Mouse (Mus musculus) intestine, embryonic 14.5 days (tissue): Measurements from ENCODE around the gene Abr. TPM values are rescaled to one million over a fixed set of nuclear protein-coding genes. Genes with fewer than 3 reads are reported as not detected.
A peak's percentile ranks its signal among the peaks of the same experiment; 100 is the strongest.

ENCODE experiments used
- ATAC-seq: fragments of 200-750 bp; cut with Nextera tagmentation; replicated peaks from 2 replicates; pipeline ENCODE4 v1.8.0; 2017; ENCODE audit warnings: low read depth, moderate number of reproducible peaks, moderate TSS enrichment, moderate library complexity; ENCODE audit not compliant: low FRiP score, low TSS enrichment
- DNase-seq: peaks from one replicate; pipeline ENCODE4 v3.0.0-alpha.2; 2018; ENCODE audit warnings: low spot score
- H3K27ac ChIP-seq: fragments of 300-500 bp; sonication (generic); 2 replicates; pipeline ENCODE4 v1.5.1; 2014; ENCODE audit warnings: low read depth, mild to moderate bottlenecking, control low read depth
- H3K27me3 ChIP-seq: fragments of 300-500 bp; sonication (generic); replicated peaks from 2 replicates; pipeline ENCODE4 v1.6.1; 2014; ENCODE audit warnings: low read length, control low read depth; ENCODE audit not compliant: control insufficient read depth, insufficient read depth
- H3K36me3 ChIP-seq: fragments of 300-500 bp; sonication (generic); 2 replicates; pipeline ENCODE4 v1.6.1; 2014; ENCODE audit warnings: low read length, control low read depth; ENCODE audit not compliant: control insufficient read depth, insufficient read depth
- H3K4me1 ChIP-seq: fragments of 300-500 bp; sonication (generic); replicated peaks from 2 replicates; pipeline ENCODE4 v1.6.1; 2014; ENCODE audit warnings: low read length, control low read depth, mixed read lengths; ENCODE audit not compliant: control insufficient read depth, insufficient read depth
- H3K4me2 ChIP-seq: fragments of 300-500 bp; sonication (generic); 2 replicates; pipeline ENCODE4 v1.6.1; 2014; ENCODE audit warnings: low read length
- H3K4me3 ChIP-seq: fragments of 300-500 bp; sonication (generic); 2 replicates; pipeline ENCODE4 v1.5.1; 2014; ENCODE audit warnings: low read depth, low read length, control low read depth, mixed read lengths
- H3K9ac ChIP-seq: fragments of 300-500 bp; sonication (generic); 2 replicates; pipeline ENCODE4 v1.6.1; 2014; ENCODE audit warnings: mild to moderate bottlenecking, low read length
- H3K9me3 ChIP-seq: fragments of 300-500 bp; sonication (generic); 2 replicates; pipeline ENCODE4 v1.6.1; 2016; ENCODE audit warnings: low read length, control low read depth; ENCODE audit not compliant: control insufficient read depth
- WGBS: fragments of 180-500 bp; shearing (Covaris S2); extraction: QIAGEN DNeasy Blood & Tissue Kit; methylation state at CpG from one replicate; pipeline ENCODE4 v1.1.7; 2014; 5-methylcytosine and 5-hydroxymethylcytosine counted together
- polyA plus RNA-seq: library from polyadenylated mRNA; unstranded; fragments of >200 nt; fragmentation: Nextera tagmentation; extraction: Ambion mirVana; gene quantifications from 2 replicates; pipeline ENCODE4 v1.2.1, GENCODE M21; 2014

Gene Abr
- polyA plus RNA-seq, 1 experiment from 2014 or later = 44.3 TPM

GRCm38 (mm10) chr11:76398312-76398797 lies 223.8 kb downstream of the Abr start:
- no peaks in the 10 kb centered on the region for H3K27me3 ChIP-seq
- DNase-seq (peak; percentile 88), ATAC-seq (peak; percentile 70)
- H3K4me3 ChIP-seq = peak overlapping the region; percentile 53
- H3K36me3 ChIP-seq = no peaks in the 10 kb centered on the region
- H3K4me2 ChIP-seq = peak overlapping the region; percentile 82
- H3K4me1 ChIP-seq = peaks cover 13% of the 10 kb centered on the region
- no peaks in the 10 kb centered on the region for H3K9me3 ChIP-seq
- H3K27ac ChIP-seq = peak overlapping the region; percentile 91
- peak overlapping the region; percentile 86 for H3K9ac ChIP-seq
- WGBS = under 1% methylated on average over 33 of the region's 33 CpGs

GRCm38 (mm10) chr11:76397650-76398311 lies 224.3 kb downstream of the Abr start:
- Histone ChIP-seq H3K4me1 (peaks cover 13% of the 10 kb centered on the region), H3K27me3 (no peaks in the 10 kb centered on the region), H3K4me2 (peak overlapping the region; percentile 82), H3K9me3 (no peaks in the 10 kb centered on the region), H3K4me3 (peak overlapping the region; percentile 53), H3K27ac (peak overlapping the region; percentile 91; the same call in 1 of the 2 replicates), H3K36me3 (no peaks in the 10 kb centered on the region), H3K9ac (peak overlapping the region; percentile 86)
- DNase-seq (peak; percentile 80), ATAC-seq (peak; percentile 29)
- WGBS = under 1% methylated on average over 26 of the region's 26 CpGs

DNA sequence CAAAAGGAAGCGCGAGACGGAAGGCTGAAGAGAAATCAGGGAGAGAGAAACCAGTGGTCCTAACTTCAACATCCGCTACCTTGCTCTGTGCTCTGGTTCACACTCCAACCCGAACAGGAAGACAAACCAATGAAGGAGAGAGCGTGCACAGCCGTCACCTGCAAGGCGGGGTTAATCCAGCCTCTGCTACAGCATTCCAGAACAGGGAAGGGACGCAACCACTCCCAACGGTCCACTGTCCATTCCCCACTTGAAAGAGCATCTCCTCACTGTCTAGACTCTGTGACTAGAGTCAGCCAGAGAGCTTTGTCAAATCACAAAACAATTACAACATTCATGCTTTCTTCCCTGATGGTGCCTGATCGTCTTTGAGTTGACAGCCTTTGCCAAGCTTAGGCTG lies 229.1 kb downstream of the Abr start:
- no peak for DNase-seq
- Histone ChIP-seq H3K36me3 (no peaks in the 10 kb centered on the region), H3K4me3 (no peak overlapping the region), H3K4me1 (peaks cover 18% of the 10 kb centered on the region), H3K9ac (no peak overlapping the region), H3K27me3 (no peaks in the 10 kb centered on the region), H3K4me2 (no peak overlapping the region), H3K27ac (no peak overlapping the region), H3K9me3 (no peaks in the 10 kb centered on the region)
- 80% methylated on average over 11 of the region's 11 CpGs for WGBS
- ATAC-seq = no peak

GRCm38 (mm10) chr11:76392532-76392931 lies 229.6 kb downstream of the Abr start:
- no peaks in the 10 kb centered on the region for H3K9me3 ChIP-seq
- DNase-seq (no peak), ATAC-seq (no peak)
- no peak overlapping the region for H3K4me3 ChIP-seq
- H3K4me1 ChIP-seq = peaks cover 20% of the 10 kb centered on the region
- no peak overlapping the region for H3K9ac ChIP-seq
- no peak overlapping the region for H3K27ac ChIP-seq
- H3K36me3 ChIP-seq = no peaks in the 10 kb centered on the region
- 91% methylated on average over 7 of the region's 7 CpGs for WGBS
- no peaks in the 10 kb centered on the region for H3K27me3 ChIP-seq
- no peak overlapping the region for H3K4me2 ChIP-seq

DNA sequence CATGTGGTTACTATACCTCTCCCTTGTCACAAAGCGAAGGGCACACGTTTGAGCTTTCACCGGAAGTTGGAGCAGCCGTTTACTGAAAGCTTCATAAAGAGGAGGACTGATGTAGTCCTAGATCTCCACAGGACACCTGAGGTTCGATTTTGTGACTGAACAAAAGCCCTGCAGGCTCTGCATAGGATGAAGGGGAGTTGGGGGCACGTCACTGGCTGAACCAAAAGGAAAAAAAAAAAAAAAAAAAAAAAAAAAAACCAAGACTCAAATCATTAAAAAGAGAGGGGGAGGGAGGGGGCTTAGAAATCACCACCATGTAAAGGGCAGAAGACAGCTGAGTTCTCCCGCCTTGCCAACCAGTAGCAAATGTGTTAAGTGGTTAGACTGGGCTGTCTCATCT lies 233.4 kb downstream of the Abr start:
- no peak overlapping the region for H3K9ac ChIP-seq
- 38% methylated on average over 7 of the region's 7 CpGs for WGBS
- H3K4me3 ChIP-seq = no peak overlapping the region
- H3K9me3 ChIP-seq = no peaks in the 10 kb centered on the region
- no peak overlapping the region for H3K27ac ChIP-seq
- no peak for ATAC-seq
- no peaks in the 10 kb centered on the region for H3K27me3 ChIP-seq
- H3K4me2 ChIP-seq = peak overlapping the region; percentile 22; the same call in 1 of the 2 replicates
- no peaks in the 10 kb centered on the region for H3K36me3 ChIP-seq
- H3K4me1 ChIP-seq = peaks cover 16% of the 10 kb centered on the region
- no peak for DNase-seq

GRCm38 (mm10) chr11:76387097-76387496 lies 235.0 kb downstream of the Abr start:
- Histone ChIP-seq H3K4me1 (peaks cover 23% of the 10 kb centered on the region), H3K4me3 (no peak overlapping the region), H3K9ac (no peak overlapping the region), H3K9me3 (no peaks in the 10 kb centered on the region), H3K27ac (no peak overlapping the region), H3K27me3 (no peaks in the 10 kb centered on the region), H3K4me2 (no peak overlapping the region), H3K36me3 (no peaks in the 10 kb centered on the region)
- DNase-seq = no peak
- 90% methylated on average over 1 of the region's 1 CpGs for WGBS
- no peak for ATAC-seq

- Histone ChIP-seq H3K9me3 (no peaks in the 10 kb centered on the region), H3K27ac (no peak overlapping the region), H3K9ac (no peak overlapping the region), H3K4me3 (no peak overlapping the region), H3K4me1 (peaks cover 23% of the 10 kb centered on the region), H3K4me2 (no peak overlapping the region), H3K27me3 (no peaks in the 10 kb centered on the region), H3K36me3 (no peaks in the 10 kb centered on the region)
- ATAC-seq (no peak), DNase-seq (no peak)
- 53% methylated on average over 3 of the region's 3 CpGs for WGBS
These were observed 236.4 kb downstream of the Abr start for GRCm38 (mm10) chr11:76385746-76386145.

- Histone ChIP-seq H3K4me2 (no peak overlapping the region), H3K9me3 (no peaks in the 10 kb centered on the region), H3K27ac (0 out of 2 replicates have a peak overlapping the region, but pooled peaks have one; percentile 9), H3K9ac (no peak overlapping the region), H3K4me3 (no peak overlapping the region), H3K27me3 (no peaks in the 10 kb centered on the region), H3K36me3 (no peaks in the 10 kb centered on the region), H3K4me1 (peaks cover 30% of the 10 kb centered on the region)
- 83% methylated on average over 4 of the region's 4 CpGs for WGBS
- no peak for DNase-seq
- ATAC-seq = no peak
These were observed 237.1 kb downstream of the Abr start for GRCm38 (mm10) chr11:76385017-76385416.

- WGBS = 86% methylated on average over 5 of the region's 5 CpGs
- Histone ChIP-seq H3K9me3 (no peaks in the 10 kb centered on the region), H3K4me2 (no peak overlapping the region), H3K4me1 (peaks cover 33% of the 10 kb centered on the region), H3K27me3 (no peaks in the 10 kb centered on the region), H3K36me3 (no peaks in the 10 kb centered on the region), H3K9ac (no peak overlapping the region), H3K4me3 (no peak overlapping the region), H3K27ac (no peak overlapping the region)
- ATAC-seq (no peak), DNase-seq (no peak)
These were observed 237.8 kb downstream of the Abr start for GRCm38 (mm10) chr11:76384307-76384706.
